Mouse (Mus musculus) kidney, embryonic 16.5 days (tissue): Measurements from ENCODE around the gene Arl15. TPM values are rescaled to one million over a fixed set of nuclear protein-coding genes. Genes with fewer than 3 reads are reported as not detected.

Experiments
- ATAC-seq: fragments of 200-750 bp; cut with Nextera tagmentation; 2 replicates; pipeline ENCODE4 v1.8.0; 2017; ENCODE audit warnings: moderate TSS enrichment; ENCODE audit not compliant: low FRiP score, low TSS enrichment
- H3K27ac ChIP-seq: fragments of 300-500 bp; sonication (generic); 2 replicates; pipeline ENCODE4 v1.5.1; 2014; ENCODE audit warnings: low read length
- H3K27me3 ChIP-seq: fragments of 300-500 bp; sonication (generic); 2 replicates; pipeline ENCODE4 v1.6.1; 2014; ENCODE audit warnings: low read length, control low read depth, mixed read lengths; ENCODE audit not compliant: insufficient read depth
- H3K36me3 ChIP-seq: fragments of 300-500 bp; sonication (generic); 2 replicates; pipeline ENCODE4 v1.6.1; 2014; ENCODE audit warnings: low read length, control low read depth, mixed read lengths; ENCODE audit not compliant: insufficient read depth
- H3K4me1 ChIP-seq: fragments of 300-500 bp; sonication (generic); 2 replicates; pipeline ENCODE4 v1.6.1; 2014; ENCODE audit warnings: low read length, control low read depth, mixed read lengths; ENCODE audit not compliant: insufficient read depth
- H3K4me2 ChIP-seq: fragments of 300-500 bp; sonication (generic); replicated peaks from 2 replicates; pipeline ENCODE4 v1.6.1; 2014; ENCODE audit warnings: low read depth, low read length
- H3K4me3 ChIP-seq: fragments of 300-500 bp; sonication (generic); 2 replicates; pipeline ENCODE4 v1.5.1; 2014; ENCODE audit warnings: mild to moderate bottlenecking, low read length
- H3K9ac ChIP-seq: fragments of 300-500 bp; sonication (generic); replicated peaks from 2 replicates; pipeline ENCODE4 v1.6.1; 2014; ENCODE audit warnings: low read length
- H3K9me3 ChIP-seq: fragments of 300-500 bp; sonication (generic); 2 replicates; pipeline ENCODE4 v1.6.1; 2016; ENCODE audit warnings: low read length, control low read depth
- WGBS: fragments of 180-500 bp; shearing (Covaris S2); extraction: QIAGEN DNeasy Blood & Tissue Kit; methylation state at CpG from one replicate; pipeline ENCODE4 v1.1.7; 2014; 5-methylcytosine and 5-hydroxymethylcytosine counted together
- polyA plus RNA-seq: library from polyadenylated mRNA; unstranded; fragments of >200 nt; fragmentation: Nextera tagmentation; extraction: Ambion mirVana; gene quantifications from 2 replicates; pipeline ENCODE4 v1.2.1, GENCODE M21; 2015

Arl15 gene
- polyA plus RNA-seq, 1 experiment from 2014 or later: 12.5 TPM

GRCm38 (mm10) chr13:113878571-113878970 is 84.3 kb downstream of the Arl15 start:
- Histone ChIP-seq H3K4me3 (no peak overlapping the region), H3K27ac (no peak overlapping the region), H3K4me2 (no peak overlapping the region), H3K9ac (no peak overlapping the region), H3K9me3 (0 out of 2 replicates have a peak, but pooled peaks cover 3% of the 10 kb centered on the region), H3K27me3 (no peaks in the 10 kb centered on the region), H3K36me3 (no peaks in the 10 kb centered on the region), H3K4me1 (peaks cover 49% of the 10 kb centered on the region)
- 86% methylated on average over 12 of the region's 12 CpGs for WGBS
- no peak for ATAC-seq

- H3K27ac ChIP-seq: no peak overlapping the region
- H3K4me3 ChIP-seq: no peak overlapping the region; the same call in 1 of the 2 replicates
- peaks cover 52% of the 10 kb centered on the region for H3K4me1 ChIP-seq
- peak overlapping the region; percentile 39 for H3K4me2 ChIP-seq
- H3K36me3 ChIP-seq: no peaks in the 10 kb centered on the region
- no peak overlapping the region for H3K9ac ChIP-seq
- 39% methylated on average over 20 of the region's 20 CpGs for WGBS
- peak; percentile 50 for ATAC-seq
- H3K27me3 ChIP-seq: no peaks in the 10 kb centered on the region
- H3K9me3 ChIP-seq: no peaks in the 10 kb centered on the region
Measured at GRCm38 (mm10) chr13:113879651-113880327, 85.5 kb downstream of the Arl15 start.

GRCm38 (mm10) chr13:113880564-113881171 is 86.4 kb downstream of the Arl15 start:
- Histone ChIP-seq H3K4me2 (peak overlapping the region; percentile 39), H3K27ac (no peak overlapping the region), H3K27me3 (no peaks in the 10 kb centered on the region), H3K36me3 (no peaks in the 10 kb centered on the region), H3K9ac (no peak overlapping the region), H3K4me3 (peak overlapping the region; percentile 8), H3K9me3 (no peaks in the 10 kb centered on the region), H3K4me1 (peaks cover 45% of the 10 kb centered on the region)
- WGBS: 13% methylated on average over 19 of the region's 19 CpGs
- peak; percentile 50; the same call in 1 of the 2 replicates for ATAC-seq

- no peak overlapping the region for H3K4me3 ChIP-seq
- no peaks in the 10 kb centered on the region for H3K36me3 ChIP-seq
- no peak for ATAC-seq
- no peak overlapping the region for H3K4me2 ChIP-seq
- peaks cover 44% of the 10 kb centered on the region for H3K4me1 ChIP-seq
- H3K27ac ChIP-seq: no peak overlapping the region
- H3K27me3 ChIP-seq: no peaks in the 10 kb centered on the region
- 22% methylated on average over 1 of the region's 1 CpGs for WGBS
- no peak overlapping the region for H3K9ac ChIP-seq
- H3K9me3 ChIP-seq: no peaks in the 10 kb centered on the region
Measured at GRCm38 (mm10) chr13:113882959-113883358, 88.7 kb downstream of the Arl15 start.

- Histone ChIP-seq H3K36me3 (no peaks in the 10 kb centered on the region), H3K27me3 (no peaks in the 10 kb centered on the region), H3K9ac (no peak overlapping the region), H3K4me2 (no peak overlapping the region), H3K4me3 (no peak overlapping the region), H3K9me3 (no peaks in the 10 kb centered on the region), H3K27ac (no peak overlapping the region), H3K4me1 (peaks cover 24% of the 10 kb centered on the region; the same call in 1 of the 2 replicates)
- WGBS: 79% methylated on average over 6 of the region's 6 CpGs
- ATAC-seq: no peak
Measured at GRCm38 (mm10) chr13:113887090-113887489, 92.8 kb downstream of the Arl15 start.

- Histone ChIP-seq H3K4me2 (no peak overlapping the region), H3K9ac (no peak overlapping the region), H3K4me1 (peaks cover 20% of the 10 kb centered on the region), H3K9me3 (no peaks in the 10 kb centered on the region), H3K36me3 (no peaks in the 10 kb centered on the region), H3K27ac (no peak overlapping the region), H3K4me3 (no peak overlapping the region), H3K27me3 (no peaks in the 10 kb centered on the region)
- 54% methylated on average over 5 of the region's 5 CpGs for WGBS
- ATAC-seq: no peak
Measured at GRCm38 (mm10) chr13:113888126-113888525, 93.8 kb downstream of the Arl15 start.

GRCm38 (mm10) chr13:113888704-113889103 is 94.4 kb downstream of the Arl15 start:
- peak; percentile 43; the same call in 1 of the 2 replicates for ATAC-seq
- 50% methylated on average over 16 of the region's 16 CpGs for WGBS

GRCm38 (mm10) chr13:113889140-113890055 is 95.1 kb downstream of the Arl15 start:
- Histone ChIP-seq H3K4me1 (peaks cover 19% of the 10 kb centered on the region), H3K27me3 (no peaks in the 10 kb centered on the region), H3K36me3 (no peaks in the 10 kb centered on the region), H3K9ac (no peak overlapping the region), H3K4me3 (no peak overlapping the region), H3K9me3 (no peaks in the 10 kb centered on the region), H3K27ac (no peak overlapping the region), H3K4me2 (peak overlapping the region; percentile 21; the same call in 1 of the 2 replicates)
- ATAC-seq: peak; percentile 7; the same call in 1 of the 2 replicates
- WGBS: 63% methylated on average over 24 of the region's 24 CpGs

More at GRCm38 (mm10) chr13:113888704-113889103, 94.4 kb downstream of the Arl15 start:
- no peak overlapping the region for H3K4me3 ChIP-seq
- H3K9me3 ChIP-seq: no peaks in the 10 kb centered on the region
- H3K27ac ChIP-seq: no peak overlapping the region
- H3K4me2 ChIP-seq: 0 out of 2 replicates have a peak overlapping the region, but pooled peaks have one; percentile 21
- no peaks in the 10 kb centered on the region for H3K36me3 ChIP-seq
- H3K9ac ChIP-seq: no peak overlapping the region
- no peaks in the 10 kb centered on the region for H3K27me3 ChIP-seq
- H3K4me1 ChIP-seq: peaks cover 22% of the 10 kb centered on the region

- Histone ChIP-seq H3K4me2 (no peak overlapping the region), H3K4me3 (no peak overlapping the region), H3K27me3 (no peaks in the 10 kb centered on the region), H3K36me3 (no peaks in the 10 kb centered on the region), H3K9me3 (no peaks in the 10 kb centered on the region), H3K4me1 (peaks cover 6% of the 10 kb centered on the region; the same call in 1 of the 2 replicates), H3K9ac (no peak overlapping the region), H3K27ac (no peak overlapping the region)
- 83% methylated on average over 10 of the region's 10 CpGs for WGBS
- ATAC-seq: no peak
Measured at GRCm38 (mm10) chr13:113896684-113897083, 102.4 kb downstream of the Arl15 start.
